ENCODE assay signal across 26 mouse cellular contexts in the genomic region with DNA sequence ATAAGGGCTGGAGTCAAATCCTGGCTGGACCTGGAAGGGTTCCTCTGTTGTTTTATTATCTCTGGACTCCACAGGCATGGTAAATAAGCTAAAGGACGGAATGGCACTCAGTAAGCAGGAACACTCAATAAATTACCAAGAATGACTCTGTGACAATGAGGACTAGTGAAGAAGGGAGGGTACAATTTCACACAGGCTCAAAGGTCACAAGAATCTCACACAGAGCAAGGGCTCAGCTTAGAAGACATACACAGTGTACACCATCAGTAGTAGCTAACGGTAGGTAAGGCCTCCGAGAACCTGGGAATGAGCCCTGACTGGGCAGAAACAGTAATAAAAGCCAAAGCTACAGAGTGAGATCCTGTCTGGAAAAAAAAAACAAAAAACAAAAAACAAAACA. TPM values are rescaled to one million over a fixed set of nuclear protein-coding genes. Genes with fewer than 3 reads are reported as not detected.
DNase-seq lines count a peak whose midpoint lies in the region; ATAC-seq and TF ChIP-seq lines count a peak whose summit lies in the region.
"Had no signal": no experiment of that assay in that cellular context is flagged by ENCODE, and none has a peak within 500 bp of the region (broad histone marks: within the 10 kb centered on the region; RNA-seq: fewer than 3 reads in every experiment).

No protein-coding gene starts in this region.

- H3K9me3 ChIP-seq in kidney, embryonic 15.5 days (replicated peaks), result no peaks in the 10 kb centered on the region
- H3K9me3 ChIP-seq in liver, embryonic 15.5 days (replicated peaks), result no peaks in the 10 kb centered on the region
- H3K9me3 ChIP-seq in liver, embryonic 11.5 days (ENCODE audit: control insufficient read depth, low read length), result no peaks in the 10 kb centered on the region
- H3K9me3 ChIP-seq in intestine, postnatal 0 days (ENCODE audit: control insufficient read depth), result no peaks in the 10 kb centered on the region
- H3K9me3 ChIP-seq: embryonic facial prominence, embryonic 10.5 days; embryonic facial prominence, embryonic 15.5 days; forebrain, embryonic 12.5 days; heart, embryonic 13.5 days; limb, embryonic 12.5 days; midbrain, embryonic 12.5 days; neural tube, embryonic 13.5 days had no signal

- TF ChIP-seq CTCF in intestine, postnatal 0 days (IDR thresholded peaks at IDR 0.05; ENCODE audit: low read depth), result no peak

- 43% methylated on average over 3 of the region's 3 CpGs for WGBS in kidney, embryonic 15.5 days
- WGBS in liver, embryonic 15.5 days (ENCODE audit: insufficient replicate concordance), result 71% methylated on average over 3 of the region's 3 CpGs
- WGBS in liver, embryonic 11.5 days, result 78% methylated on average over 3 of the region's 3 CpGs
- WGBS in intestine, postnatal 0 days, result 34% methylated on average over 3 of the region's 3 CpGs

- DNase-seq in kidney, postnatal 10 days, result no peak
- no peak for DNase-seq in liver, embryonic 11.5 days (ENCODE audit: low spot score)
- no peak for DNase-seq in gastrocnemius, postnatal 25 days
- no peak for DNase-seq in urinary bladder, postnatal 36 days (ENCODE audit: low spot score in 2 of 2)
- DNase-seq: adrenal gland, postnatal 25 days; cerebellum, adult 18-20 months; cerebellum, postnatal 10 days; forebrain, postnatal 0 days; heart, postnatal 10 days; kidney, postnatal 4 days; lung, postnatal 36 days; thymus, adult 2 months; thymus, postnatal 36 days had no signal

- no peak overlapping the region for H3K27ac ChIP-seq in kidney, embryonic 15.5 days
- peak overlapping the region; percentile 46 for H3K27ac ChIP-seq in liver, embryonic 15.5 days (replicated peaks)
- no peak overlapping the region for H3K27ac ChIP-seq in liver, embryonic 11.5 days (ENCODE audit: low read depth, low read length)
- no peak overlapping the region for H3K27ac ChIP-seq in intestine, postnatal 0 days (ENCODE audit: low read depth, low read length)
- H3K27ac ChIP-seq: embryonic facial prominence, embryonic 10.5 days; embryonic facial prominence, embryonic 15.5 days; forebrain, embryonic 12.5 days; hindbrain, embryonic 14.5 days; limb, embryonic 12.5 days; midbrain, embryonic 12.5 days; neural tube, embryonic 13.5 days had no signal

- peaks cover 72% of the 10 kb centered on the region for H3K4me1 ChIP-seq in kidney, embryonic 15.5 days
- peaks cover 85% of the 10 kb centered on the region for H3K4me1 ChIP-seq in liver, embryonic 15.5 days (replicated peaks)
- H3K4me1 ChIP-seq in liver, embryonic 11.5 days (replicated peaks; ENCODE audit: control insufficient read depth, insufficient read depth, low read length), result peaks cover 37% of the 10 kb centered on the region
- peaks cover 3% of the 10 kb centered on the region; the same call in 1 of the 2 replicates for H3K4me1 ChIP-seq in intestine, postnatal 0 days (replicated peaks; ENCODE audit: control insufficient read depth, insufficient read depth, low read length)

- H3K36me3 ChIP-seq in kidney, embryonic 15.5 days, result no peaks in the 10 kb centered on the region
- no peaks in the 10 kb centered on the region for H3K36me3 ChIP-seq in liver, embryonic 15.5 days (replicated peaks)
- no peaks in the 10 kb centered on the region for H3K36me3 ChIP-seq in liver, embryonic 11.5 days (ENCODE audit: control insufficient read depth, insufficient read depth, low read length)
- no peaks in the 10 kb centered on the region for H3K36me3 ChIP-seq in intestine, postnatal 0 days (ENCODE audit: control insufficient read depth, insufficient read depth)
- H3K36me3 ChIP-seq: embryonic facial prominence, embryonic 10.5 days; embryonic facial prominence, embryonic 15.5 days; forebrain, embryonic 12.5 days; heart, embryonic 13.5 days; limb, embryonic 12.5 days; midbrain, embryonic 12.5 days; neural tube, embryonic 13.5 days had no signal

- no peak overlapping the region for H3K4me3 ChIP-seq in kidney, embryonic 15.5 days (replicated peaks)
- no peak overlapping the region for H3K4me3 ChIP-seq in liver, embryonic 15.5 days (replicated peaks)
- no peak overlapping the region for H3K4me3 ChIP-seq in liver, embryonic 11.5 days (ENCODE audit: low read depth, low read length)
- H3K4me3 ChIP-seq in intestine, postnatal 0 days (ENCODE audit: low read depth, low read length), result no peak overlapping the region
- H3K4me3 ChIP-seq: embryonic facial prominence, embryonic 10.5 days; embryonic facial prominence, embryonic 15.5 days; forebrain, embryonic 12.5 days; heart, embryonic 13.5 days; limb, embryonic 12.5 days; midbrain, embryonic 12.5 days; myocyte; neural tube, embryonic 13.5 days had no signal

- H3K4me2 ChIP-seq in kidney, embryonic 15.5 days, result no peak overlapping the region
- H3K4me2 ChIP-seq in liver, embryonic 15.5 days, result no peak overlapping the region
- no peak overlapping the region for H3K4me2 ChIP-seq in liver, embryonic 11.5 days
- no peak overlapping the region for H3K4me2 ChIP-seq in intestine, postnatal 0 days (replicated peaks; ENCODE audit: low read depth)
- H3K4me2 ChIP-seq: embryonic facial prominence, embryonic 15.5 days; forebrain, embryonic 12.5 days; heart, embryonic 13.5 days; hindbrain, embryonic 14.5 days; limb, embryonic 12.5 days; midbrain, embryonic 12.5 days; neural tube, embryonic 13.5 days had no signal

- no peaks in the 10 kb centered on the region for H3K27me3 ChIP-seq in kidney, embryonic 15.5 days
- H3K27me3 ChIP-seq in liver, embryonic 15.5 days, result no peaks in the 10 kb centered on the region
- H3K27me3 ChIP-seq in liver, embryonic 11.5 days (replicated peaks; ENCODE audit: control insufficient read depth, insufficient read depth, low read length), result no peaks in the 10 kb centered on the region
- no peaks in the 10 kb centered on the region for H3K27me3 ChIP-seq in intestine, postnatal 0 days (replicated peaks; ENCODE audit: control insufficient read depth, insufficient read depth, low read length)
- H3K27me3 ChIP-seq: embryonic facial prominence, embryonic 15.5 days; forebrain, embryonic 12.5 days; heart, embryonic 13.5 days; limb, embryonic 12.5 days; midbrain, embryonic 12.5 days; neural tube, embryonic 13.5 days had no signal

- ATAC-seq in kidney, embryonic 15.5 days (replicated peaks; ENCODE audit: low FRiP score), result peak; percentile 16; the same call in 1 of the 2 replicates
- ATAC-seq in liver, embryonic 15.5 days (ENCODE audit: insufficient read depth), result no peak
- no peak for ATAC-seq in liver, embryonic 11.5 days (replicated peaks; ENCODE audit: low FRiP score)
- peak; percentile 80 for ATAC-seq in intestine, postnatal 0 days
- ATAC-seq: CD4-positive, CD25-positive, alpha-beta regulatory T cell, adult 4 months had no signal

- H3K9ac ChIP-seq in kidney, embryonic 15.5 days, result no peak overlapping the region
- H3K9ac ChIP-seq in liver, embryonic 15.5 days, result no peak overlapping the region
- no peak overlapping the region for H3K9ac ChIP-seq in liver, embryonic 11.5 days (ENCODE audit: low read depth, low read length)
- H3K9ac ChIP-seq in intestine, postnatal 0 days (ENCODE audit: low read depth, low read length), result no peak overlapping the region
- H3K9ac ChIP-seq: embryonic facial prominence, embryonic 15.5 days; forebrain, embryonic 12.5 days; forebrain, postnatal 0 days; heart, embryonic 13.5 days; hindbrain, embryonic 14.5 days; limb, embryonic 12.5 days; midbrain, embryonic 12.5 days; neural tube, embryonic 13.5 days had no signal

RNA-seq across cellular contexts. Expression of a gene that starts 29.8 kb away (rescaled TPM):
- 11.0 and 12.1 TPM in 2 replicates for polyA plus RNA-seq in kidney, embryonic 15.5 days (2015; fragmentation: Nextera tagmentation; extraction: Ambion mirVana)
- polyA plus RNA-seq in liver, embryonic 15.5 days (2015; fragmentation: Nextera tagmentation; extraction: Ambion mirVana), result 0.81 and 0.89 TPM in 2 replicates
- 4.1 and 4.7 TPM in 2 replicates for polyA plus RNA-seq in liver, embryonic 11.5 days (2014; fragmentation: Nextera tagmentation; extraction: Ambion mirVana)
- polyA plus RNA-seq in intestine, postnatal 0 days (2015; fragmentation: Nextera tagmentation; extraction: Ambion mirVana), result 2.8 and 3.3 TPM in 2 replicates
- total RNA-seq in gastrocnemius, postnatal 25 days (2021), result 1 to 10 TPM; 5.1 to 5.2 TPM

Comparison
In these comparisons a context has a peak if more than half of its experiments do, and no peak if none do; other contexts are left out.
1. ATAC-seq: peak in kidney, embryonic 15.5 days (single experiment) and intestine, postnatal 0 days (single experiment); none in liver, embryonic 15.5 days (single experiment) and liver, embryonic 11.5 days (single experiment).